Mouse (Mus musculus): ENCODE data around the gene Olfr462. TPM values are rescaled to one million over a fixed set of nuclear protein-coding genes. Genes with fewer than 3 reads are reported as not detected.

Gene Olfr462
- not detected for polyA plus RNA-seq (2015; fragmentation: Illumina TruSeq; extraction: RNeasy Lipid Tissue Mini Kit (QIAGEN cat#74804); ENCODE audit: insufficient read depth, low replicate concordance)

DNA sequence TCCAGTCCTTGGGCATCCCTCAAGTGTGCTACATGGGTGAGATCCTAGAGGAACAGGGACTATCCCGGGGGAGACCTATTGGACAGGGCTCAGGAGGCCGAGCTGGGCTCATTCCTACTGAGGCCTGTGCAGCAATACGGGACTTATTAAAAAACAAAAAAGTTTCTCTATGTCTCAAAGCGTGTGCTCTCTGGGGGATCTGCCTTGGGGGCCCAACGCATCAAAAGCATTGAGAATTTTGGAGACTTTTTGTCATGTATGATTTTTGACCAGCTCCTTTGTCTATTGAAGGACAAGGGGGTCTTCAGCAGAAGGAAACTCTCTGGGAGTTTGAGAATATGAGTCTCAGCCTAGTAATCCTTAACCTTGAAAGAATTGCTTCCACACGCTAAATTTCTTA, at the start of gene Olfr462:
Olfr462 (minus strand) TSS at position 101 of the 400 bp plus-strand sequence.

GRCm38 (mm10) chr11:87920966-87921365, 28.9 kb upstream of the Olfr462 start, which contains the start of gene Olfr464:
Gene Olfr464, minus strand, starts transcription at chr11:87920967.

GRCm38 (mm10) chr11:87897287-87897686, 5.2 kb upstream of the Olfr462 start, which contains the start of gene Olfr463:
Gene Olfr463, minus strand, starts transcription at chr11:87897387.

GRCm38 (mm10) chr11:87875436-87875835, 16.6 kb downstream of the Olfr462 start, which contains the start of gene Epx:
Gene Epx, minus strand, starts transcription at chr11:87875536.

GRCm38 (mm10) chr11:87852690-87853596, 39.1 kb downstream of the Olfr462 start, which contains the start of gene Mks1:
Gene Mks1, plus strand, starts transcription at chr11:87853215.

Other genes with a start within 250 kb of the Olfr462 start
- gene Rnf43, start 229.5 kb downstream of the Olfr462 start, polyA plus RNA-seq (2015; fragmentation: Illumina TruSeq; extraction: RNeasy Lipid Tissue Mini Kit (QIAGEN cat#74804); ENCODE audit: insufficient read depth, low replicate concordance), result 3.2 TPM
- gene Supt4a, start 154.7 kb downstream of the Olfr462 start, polyA plus RNA-seq (2015; fragmentation: Illumina TruSeq; extraction: RNeasy Lipid Tissue Mini Kit (QIAGEN cat#74804); ENCODE audit: insufficient read depth, low replicate concordance), result 162 TPM
- gene Tspoap1, start 131.7 kb downstream of the Olfr462 start, polyA plus RNA-seq (2015; fragmentation: Illumina TruSeq; extraction: RNeasy Lipid Tissue Mini Kit (QIAGEN cat#74804); ENCODE audit: insufficient read depth, low replicate concordance), result 4.9 TPM
- gene Mpo, start 98.7 kb downstream of the Olfr462 start, polyA plus RNA-seq (2015; fragmentation: Illumina TruSeq; extraction: RNeasy Lipid Tissue Mini Kit (QIAGEN cat#74804); ENCODE audit: insufficient read depth, low replicate concordance), result 2.2 TPM
- gene Lpo, start 64.0 kb downstream of the Olfr462 start, polyA plus RNA-seq (2015; fragmentation: Illumina TruSeq; extraction: RNeasy Lipid Tissue Mini Kit (QIAGEN cat#74804); ENCODE audit: insufficient read depth, low replicate concordance), result 0.12 TPM
- gene Mks1, start 39.1 kb downstream of the Olfr462 start, polyA plus RNA-seq (2015; fragmentation: Illumina TruSeq; extraction: RNeasy Lipid Tissue Mini Kit (QIAGEN cat#74804); ENCODE audit: insufficient read depth, low replicate concordance), result 10.2 TPM
- gene Epx, start 16.7 kb downstream of the Olfr462 start, polyA plus RNA-seq (2015; fragmentation: Illumina TruSeq; extraction: RNeasy Lipid Tissue Mini Kit (QIAGEN cat#74804); ENCODE audit: insufficient read depth, low replicate concordance), result not detected
- gene Olfr463, start 5.1 kb upstream of the Olfr462 start, polyA plus RNA-seq (2015; fragmentation: Illumina TruSeq; extraction: RNeasy Lipid Tissue Mini Kit (QIAGEN cat#74804); ENCODE audit: insufficient read depth, low replicate concordance), result not detected
- gene Olfr464, start 28.7 kb upstream of the Olfr462 start, polyA plus RNA-seq (2015; fragmentation: Illumina TruSeq; extraction: RNeasy Lipid Tissue Mini Kit (QIAGEN cat#74804); ENCODE audit: insufficient read depth, low replicate concordance), result not detected
- gene Dynll2, start 95.3 kb upstream of the Olfr462 start, polyA plus RNA-seq (2015; fragmentation: Illumina TruSeq; extraction: RNeasy Lipid Tissue Mini Kit (QIAGEN cat#74804); ENCODE audit: insufficient read depth, low replicate concordance), result 67.1 TPM
- 645 TPM for gene Srsf1, start 155.1 kb upstream of the Olfr462 start, polyA plus RNA-seq (2015; fragmentation: Illumina TruSeq; extraction: RNeasy Lipid Tissue Mini Kit (QIAGEN cat#74804); ENCODE audit: insufficient read depth, low replicate concordance)
- gene Vezf1, start 176.0 kb upstream of the Olfr462 start, polyA plus RNA-seq (2015; fragmentation: Illumina TruSeq; extraction: RNeasy Lipid Tissue Mini Kit (QIAGEN cat#74804); ENCODE audit: insufficient read depth, low replicate concordance), result 63.2 TPM
- 6.6 TPM for gene Cuedc1, start 205.8 kb upstream of the Olfr462 start, polyA plus RNA-seq (2015; fragmentation: Illumina TruSeq; extraction: RNeasy Lipid Tissue Mini Kit (QIAGEN cat#74804); ENCODE audit: insufficient read depth, low replicate concordance)